Mouse (Mus musculus) v-Abl transformed pro-B cells (cell line): ENCODE results near the gene Polrmt.

Source experiments
- in situ Hi-C, 2 experiments: fragments of 400-800 bp; cut with MboI; formaldehyde crosslinking; loops; one replicate each; pipeline ENCODE4 v1.15.1; 2025; ENCODE audit not compliant: unreplicated experiment in 2 of 2

The Polrmt gene

GRCm38 (mm10) chr10:79745411-79745810, 970 bp downstream of the Polrmt start:
- in situ Hi-C loops: no loop called here

DNA sequence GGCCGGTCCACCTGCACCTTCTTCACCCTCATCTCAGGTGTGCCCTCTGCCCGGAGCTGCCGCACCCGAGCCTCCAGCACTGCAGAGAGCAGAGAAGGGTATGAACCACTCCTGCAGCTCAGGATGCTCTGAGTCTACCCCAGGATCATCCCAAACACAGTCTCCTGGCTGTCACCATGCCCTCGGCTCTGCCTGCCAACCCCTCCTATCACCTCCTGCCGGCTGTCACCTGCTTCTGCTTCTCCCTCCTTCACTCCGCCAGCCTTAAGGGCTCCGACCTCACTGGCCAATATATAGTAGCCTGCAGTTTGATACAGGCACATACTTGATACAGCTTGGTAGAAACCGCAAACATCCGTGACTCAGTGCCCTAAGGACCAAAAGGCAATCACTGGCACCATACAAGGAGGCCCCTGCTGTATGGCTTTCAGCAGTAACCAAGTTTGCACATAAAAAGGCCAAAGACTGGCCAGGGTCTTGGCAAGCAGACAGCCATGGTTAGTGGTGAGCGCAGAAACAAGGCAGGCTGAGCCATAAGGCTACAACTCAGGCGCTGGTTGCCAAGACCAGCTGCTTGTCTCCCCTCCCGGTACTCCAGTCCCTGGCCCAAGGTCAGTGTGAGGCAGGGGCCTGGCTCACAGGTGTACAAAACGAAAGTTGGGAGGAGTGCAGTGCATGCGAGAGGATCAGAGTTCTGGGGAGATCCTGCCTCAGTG, 2.6 kb downstream of the Polrmt start:
- in situ Hi-C loops: no loop called here

DNA sequence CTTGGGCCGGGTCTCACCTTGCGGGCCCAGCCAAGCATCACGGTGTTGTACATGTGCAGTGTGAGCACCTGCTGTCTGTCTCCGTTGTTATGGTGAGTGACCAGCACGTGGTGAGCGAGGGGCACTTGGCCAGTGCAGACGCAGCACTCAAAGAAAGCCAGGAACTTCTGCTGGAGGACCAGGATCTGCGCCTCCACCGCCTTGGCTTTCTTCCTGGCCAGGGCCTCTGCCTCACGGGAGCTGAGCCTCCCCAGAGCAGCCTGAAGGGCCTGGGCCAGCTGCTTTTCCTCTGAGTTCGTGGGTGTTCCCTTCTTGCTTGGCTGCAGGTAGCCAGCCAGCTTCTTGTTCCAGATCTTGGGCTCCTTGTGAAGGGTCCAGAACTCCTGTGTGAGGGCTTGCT, 3.2 kb downstream of the Polrmt start:
- in situ Hi-C loops: no loop called here

GRCm38 (mm10) chr10:79740863-79741262, 5.5 kb downstream of the Polrmt start:
- in situ Hi-C loops: no loop called here

GRCm38 (mm10) chr10:79739234-79739633, 7.1 kb downstream of the Polrmt start:
- in situ Hi-C loops: no loop called here

DNA sequence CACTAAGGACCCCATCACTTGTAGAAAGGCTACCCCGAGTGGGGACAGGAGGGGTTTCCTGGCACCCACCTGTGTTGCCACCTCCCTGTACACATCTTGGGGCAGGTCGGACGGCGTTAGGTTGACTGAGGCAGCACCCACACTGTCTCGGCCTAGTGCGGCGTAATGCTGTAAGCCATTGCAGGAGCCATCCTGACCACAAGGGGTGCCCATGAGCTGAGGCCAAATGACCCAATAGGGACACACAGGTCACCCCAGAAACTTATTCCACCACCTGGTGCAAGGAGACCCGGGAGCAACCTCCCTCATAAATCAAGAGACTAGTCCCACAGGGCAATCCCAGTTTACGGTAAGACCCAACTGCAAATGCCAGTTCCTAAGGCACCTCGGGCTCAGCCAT, 8.1 kb downstream of the Polrmt start:
- in situ Hi-C loops: no loop called here

DNA sequence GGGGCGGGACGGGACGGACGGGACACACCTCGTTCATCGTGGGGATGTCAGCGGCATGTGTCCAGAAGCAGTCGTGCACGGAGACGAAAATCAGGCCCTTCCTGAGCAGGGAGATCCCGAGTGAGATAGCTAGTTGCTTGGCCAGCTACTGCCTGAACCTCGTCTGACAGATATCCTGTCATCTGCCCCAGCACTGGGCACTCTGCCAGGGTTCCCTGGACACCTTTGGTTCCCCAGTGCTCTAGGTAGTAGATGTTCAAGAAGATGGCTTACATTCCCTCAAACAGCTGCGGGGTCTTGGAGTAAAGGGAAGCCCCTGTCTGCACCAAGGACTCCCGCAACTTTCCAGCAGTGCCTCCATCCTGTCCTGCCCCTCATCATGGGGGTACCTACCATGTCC, 9.7 kb downstream of the Polrmt start:
- in situ Hi-C loops: no loop called here

DNA sequence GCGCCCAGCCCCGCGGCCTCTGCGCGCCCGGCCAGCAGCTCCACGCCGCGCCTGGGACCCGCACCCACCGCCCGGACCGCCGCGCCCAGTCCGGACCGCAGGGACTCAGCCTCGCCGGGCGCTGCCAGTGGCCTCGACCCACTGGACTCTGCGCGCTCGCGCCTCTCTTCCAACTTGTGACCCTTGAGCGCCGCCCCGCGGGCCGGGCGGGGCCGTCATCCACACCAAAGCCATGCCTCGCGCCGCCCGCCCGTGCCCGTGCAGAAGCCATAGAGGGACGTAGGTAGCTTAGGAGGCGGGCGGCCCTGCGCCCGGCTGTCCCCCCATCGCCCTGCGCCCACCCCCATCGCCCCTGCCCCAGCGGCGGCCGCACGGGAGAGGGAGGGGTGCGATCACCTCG, 11.0 kb downstream of the Polrmt start:
- in situ Hi-C loops: no loop called here

GRCm38 (mm10) chr10:79733847-79734246, 12.5 kb downstream of the Polrmt start:
- in situ Hi-C loops: loop anchor here in 1 of 2 experiments (5.0 kb wide), 1 partner anchor 83 kb away; no protein-coding TSS in a partner anchor

DNA sequence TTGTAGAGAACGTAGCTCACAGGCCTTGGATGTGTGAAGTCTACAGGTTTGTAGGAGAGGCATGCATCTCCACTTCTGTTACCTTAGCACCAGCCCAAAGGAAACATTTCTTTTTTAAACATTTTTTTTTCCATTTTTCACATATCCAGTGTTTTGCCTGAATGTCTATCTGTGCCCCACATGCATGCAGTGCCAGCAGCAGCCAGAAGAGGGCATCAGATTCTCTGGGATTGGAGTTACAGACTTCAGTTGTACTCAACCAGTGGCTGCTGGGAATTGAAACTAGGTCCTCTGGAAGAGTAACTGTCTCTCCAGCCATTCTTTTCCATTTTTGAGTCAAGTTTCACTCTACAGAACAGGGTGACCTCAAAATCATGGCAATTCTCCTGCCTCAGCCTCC, 13.9 kb downstream of the Polrmt start:
- in situ Hi-C loops: loop anchor here in 1 of 2 experiments (5.0 kb wide), 1 partner anchor 85 kb away; no protein-coding TSS in a partner anchor

GRCm38 (mm10) chr10:79729357-79729965, 16.9 kb downstream of the Polrmt start:
- in situ Hi-C loops: no loop called here

DNA sequence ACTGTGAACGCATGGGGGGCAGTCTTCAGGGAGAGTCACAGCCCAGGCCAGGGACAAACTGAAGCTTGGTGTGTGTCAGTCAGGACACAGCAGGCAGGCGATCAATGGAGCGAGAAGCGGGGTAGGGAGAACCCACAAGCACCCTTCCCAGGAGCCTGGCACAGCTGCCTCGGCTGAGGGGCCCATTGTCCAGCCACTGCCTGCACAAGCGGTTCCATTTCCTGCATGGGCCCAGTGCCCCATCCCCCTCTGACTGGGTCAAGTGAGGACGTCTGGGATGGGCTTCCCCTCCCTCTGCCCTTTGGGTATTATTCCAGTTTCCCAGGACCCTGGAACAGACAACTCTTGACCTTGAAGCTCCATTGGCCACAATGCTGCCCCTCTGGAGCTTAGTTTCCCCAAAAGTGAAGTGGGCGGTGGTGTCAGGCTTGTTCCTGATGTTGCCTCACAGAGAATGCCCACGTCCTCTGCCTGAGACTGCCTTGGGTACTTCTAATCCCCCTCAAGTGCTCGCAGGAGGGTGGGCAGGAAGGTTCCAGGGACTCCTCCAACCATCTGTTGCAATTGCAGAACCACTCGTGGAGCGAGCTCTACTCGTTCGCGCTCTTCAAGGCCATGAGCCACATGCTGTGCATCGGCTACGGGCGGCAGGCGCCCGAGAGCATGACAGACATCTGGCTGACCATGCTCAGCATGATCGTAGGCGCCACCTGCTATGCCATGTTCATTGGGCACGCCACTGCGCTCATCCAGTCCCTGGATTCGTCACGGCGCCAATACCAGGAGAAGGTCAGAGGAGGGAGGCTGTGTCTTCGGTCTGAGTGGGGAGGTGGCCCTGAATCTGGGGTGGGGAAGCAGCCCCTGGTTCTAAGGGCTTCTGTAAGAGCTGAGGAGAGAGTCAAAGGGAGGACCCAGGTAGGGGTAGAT, 17.8 kb downstream of the Polrmt start:
- in situ Hi-C loops: no loop called here

DNA sequence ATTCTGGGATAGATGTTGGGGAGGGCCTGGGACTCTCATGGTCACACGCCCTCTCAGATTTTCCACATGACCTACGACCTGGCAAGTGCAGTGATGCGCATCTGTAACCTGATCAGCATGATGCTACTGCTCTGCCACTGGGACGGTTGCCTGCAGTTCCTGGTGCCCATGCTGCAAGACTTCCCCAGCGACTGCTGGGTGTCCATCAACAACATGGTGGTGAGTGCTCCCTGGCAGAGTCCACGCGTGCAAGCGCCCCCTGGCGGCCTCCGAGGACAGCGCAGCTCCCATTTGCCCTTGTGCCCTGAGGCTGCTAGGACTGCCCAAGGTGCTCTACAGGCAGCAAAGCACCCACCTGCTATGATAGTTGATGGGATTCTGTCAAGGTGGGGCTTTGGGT, 20.3 kb downstream of the Polrmt start:
- in situ Hi-C loops: no loop called here

- in situ Hi-C loops: no loop called here
Observed at GRCm38 (mm10) chr10:79723692-79724091, 22.7 kb downstream of the Polrmt start.

DNA sequence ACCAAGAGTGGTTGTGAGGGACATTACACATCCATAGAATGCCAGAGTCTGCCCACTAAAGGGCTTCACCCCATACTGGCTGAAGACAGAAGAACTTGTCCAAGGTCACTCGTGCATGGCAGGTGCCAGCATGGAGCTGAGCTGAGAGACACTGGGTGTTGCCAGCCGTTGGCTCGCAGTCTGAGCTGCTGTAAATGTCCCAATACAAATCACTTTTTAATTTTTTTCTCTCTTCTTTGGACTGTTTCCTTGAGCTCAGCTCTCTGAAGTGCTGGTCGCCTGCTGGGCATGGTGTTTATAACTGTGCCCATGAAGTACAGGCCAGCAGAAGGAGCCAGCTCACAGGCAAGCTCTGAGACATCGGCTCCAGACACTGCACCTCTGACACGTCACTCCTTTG, 23.3 kb downstream of the Polrmt start:
- in situ Hi-C loops: no loop called here

DNA sequence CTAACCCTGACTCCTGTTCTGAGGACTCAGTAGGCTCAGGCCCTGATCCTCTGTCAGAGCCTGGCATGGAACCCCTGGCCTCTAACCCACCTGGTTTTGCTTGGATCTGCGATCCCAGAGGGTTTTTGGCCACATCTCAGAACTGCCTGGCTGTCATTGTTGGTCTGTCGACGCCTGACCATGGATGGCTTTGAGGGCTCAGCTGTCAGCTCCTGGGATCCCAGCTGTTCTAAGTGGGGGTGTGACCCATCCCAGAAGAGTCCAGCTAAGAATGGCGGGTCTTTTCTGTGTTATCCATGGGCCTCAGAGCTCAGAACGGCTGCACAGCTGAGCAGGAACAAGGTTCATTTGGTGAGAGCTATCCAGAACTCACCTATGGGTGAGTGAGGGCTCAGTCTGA, 25.3 kb downstream of the Polrmt start:
- in situ Hi-C loops: no loop called here

DNA sequence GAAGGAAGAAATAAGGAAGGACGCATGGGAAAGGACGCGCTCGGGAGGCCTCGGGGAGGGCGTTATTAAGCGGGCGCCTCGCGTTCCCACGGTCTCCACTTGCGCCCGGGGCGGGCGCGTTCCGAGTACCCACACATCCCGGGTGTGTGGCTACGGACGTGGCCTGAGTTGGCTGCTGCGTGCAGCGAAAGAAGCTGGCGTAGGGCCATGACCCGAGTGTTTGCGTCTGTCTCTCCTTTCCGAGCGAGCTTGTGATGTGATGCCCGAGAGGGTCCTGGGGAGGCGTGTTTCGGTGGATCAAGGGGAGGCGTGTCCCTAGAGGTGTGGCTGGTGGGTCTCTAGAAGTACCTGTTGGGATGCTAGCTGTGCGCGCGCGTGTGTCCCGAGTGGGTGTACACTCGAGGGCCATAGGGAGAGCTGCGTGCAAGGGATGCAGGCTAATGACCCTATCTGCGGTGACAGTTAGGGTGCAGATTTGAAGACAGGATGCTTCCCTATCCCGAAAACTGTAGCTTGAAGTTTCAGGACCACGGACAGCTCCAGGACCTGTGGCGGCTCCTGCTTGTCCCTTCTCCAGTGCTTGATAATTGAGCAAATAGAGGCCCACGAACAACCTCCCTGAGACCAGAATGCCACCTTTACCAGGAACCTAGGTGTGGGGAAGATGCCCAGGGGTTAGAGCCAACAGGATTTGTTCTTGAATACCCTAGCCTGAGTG, 28.6 kb downstream of the Polrmt start:
- in situ Hi-C loops: no loop called here

GRCm38 (mm10) chr10:79716988-79717355, 29.4 kb downstream of the Polrmt start:
- in situ Hi-C loops: no loop called here

- in situ Hi-C loops: no loop called here
Observed at GRCm38 (mm10) chr10:79716254-79716987, 30.0 kb downstream of the Polrmt start, which contains the start of gene Hcn2. TSS of gene Hcn2 (plus strand) at chr10:79716634.

- in situ Hi-C loops: no loop called here
Observed at GRCm38 (mm10) chr10:79714996-79715395, 31.4 kb downstream of the Polrmt start.
